Mouse (Mus musculus) stomach, embryonic 16.5 days (tissue): Measurements from ENCODE around the gene Fam57b. TPM values are rescaled to one million over a fixed set of nuclear protein-coding genes. Genes with fewer than 3 reads are reported as not detected.

ENCODE experiments used
- ATAC-seq: fragments of 200-750 bp; cut with Nextera tagmentation; 2 replicates; pipeline ENCODE4 v1.8.0; 2017; ENCODE audit warnings: moderate number of reproducible peaks, moderate TSS enrichment; ENCODE audit not compliant: insufficient read depth, low FRiP score
- H3K27ac ChIP-seq: fragments of 300-500 bp; sonication (generic); 2 replicates; pipeline ENCODE4 v1.5.1; 2014; ENCODE audit warnings: low read length
- H3K27me3 ChIP-seq: fragments of 300-500 bp; sonication (generic); 2 replicates; pipeline ENCODE4 v1.6.1; 2014; ENCODE audit warnings: low read length, control low read depth, mixed read lengths; ENCODE audit not compliant: control insufficient read depth, insufficient read depth
- H3K36me3 ChIP-seq: fragments of 300-500 bp; sonication (generic); 2 replicates; pipeline ENCODE4 v1.6.1; 2014; ENCODE audit warnings: low read length; ENCODE audit not compliant: control insufficient read depth, insufficient read depth
- H3K4me1 ChIP-seq: fragments of 300-500 bp; sonication (generic); 2 replicates; pipeline ENCODE4 v1.6.1; 2014; ENCODE audit warnings: low read length, control low read depth, mixed read lengths; ENCODE audit not compliant: control insufficient read depth, insufficient read depth
- H3K4me2 ChIP-seq: fragments of 300-500 bp; sonication (generic); 2 replicates; pipeline ENCODE4 v1.6.1; 2014; ENCODE audit warnings: low read depth, low read length, mixed read lengths
- H3K4me3 ChIP-seq: fragments of 300-500 bp; sonication (generic); replicated peaks from 2 replicates; pipeline ENCODE4 v1.5.1; 2014; ENCODE audit warnings: mild to moderate bottlenecking, low read length
- H3K9ac ChIP-seq: fragments of 300-500 bp; sonication (generic); 2 replicates; pipeline ENCODE4 v1.6.1; 2014; ENCODE audit warnings: low read length
- H3K9me3 ChIP-seq: fragments of 300-500 bp; sonication (generic); replicated peaks from 2 replicates; pipeline ENCODE4 v1.6.1; 2016; ENCODE audit warnings: low read length, control low read depth; ENCODE audit not compliant: control insufficient read depth
- WGBS: fragments of 180-500 bp; shearing (Covaris S2); extraction: QIAGEN DNeasy Blood & Tissue Kit; methylation state at CpG from one replicate; pipeline ENCODE4 v1.1.7; 2014; 5-methylcytosine and 5-hydroxymethylcytosine counted together
- polyA plus RNA-seq: library from polyadenylated mRNA; unstranded; fragments of >200 nt; fragmentation: Nextera tagmentation; extraction: Ambion mirVana; gene quantifications from 2 replicates; pipeline ENCODE4 v1.2.1, GENCODE M21; 2015

The Fam57b gene
- polyA plus RNA-seq, 1 experiment from 2014 or later = 1.1 TPM

GRCm38 (mm10) chr7:126862147-126862784 lies 64.8 kb downstream of the Fam57b start, which contains the start of gene Ino80e:
Ino80e (minus strand) TSS chr7:126862377.
- H3K4me2 ChIP-seq = peak within 1 kb of the TSS; percentile 88
- peaks cover 11% of the 10 kb centered on the region; the same call in 1 of the 2 replicates for H3K36me3 ChIP-seq
- peak within 1 kb of the TSS; percentile 73 for H3K4me3 ChIP-seq
- H3K9me3 ChIP-seq = no peaks in the 10 kb centered on the region
- H3K27ac ChIP-seq = peak within 1 kb of the TSS; percentile 83
- ATAC-seq = peak; percentile 75
- peak within 1 kb of the TSS; percentile 84 for H3K9ac ChIP-seq
- WGBS = under 1% methylated on average over 41 of the region's 41 CpGs
- no peaks in the 10 kb centered on the region for H3K27me3 ChIP-seq
- H3K4me1 ChIP-seq = peaks cover 23% of the 10 kb centered on the region

GRCm38 (mm10) chr7:126863791-126864190 lies 66.3 kb downstream of the Fam57b start:
- Histone ChIP-seq H3K27ac (peak overlapping the region; percentile 30; the same call in 1 of the 2 replicates), H3K27me3 (no peaks in the 10 kb centered on the region), H3K9ac (peak overlapping the region; percentile 84), H3K4me1 (peaks cover 23% of the 10 kb centered on the region), H3K9me3 (no peaks in the 10 kb centered on the region), H3K36me3 (peaks cover 17% of the 10 kb centered on the region; the same call in 1 of the 2 replicates), H3K4me2 (peak overlapping the region; percentile 88), H3K4me3 (peak overlapping the region; percentile 73)
- WGBS = 51% methylated on average over 6 of the region's 6 CpGs
- no peak for ATAC-seq

- no peak for ATAC-seq
- Histone ChIP-seq H3K27ac (no peak overlapping the region), H3K4me2 (no peak overlapping the region), H3K9ac (no peak overlapping the region), H3K4me3 (no peak overlapping the region), H3K27me3 (no peaks in the 10 kb centered on the region), H3K36me3 (peaks cover 36% of the 10 kb centered on the region), H3K9me3 (no peaks in the 10 kb centered on the region), H3K4me1 (peaks cover 19% of the 10 kb centered on the region; the same call in 1 of the 2 replicates)
- 88% methylated on average over 2 of the region's 2 CpGs for WGBS
These were observed 70.1 kb downstream of the Fam57b start for GRCm38 (mm10) chr7:126867534-126867933.

GRCm38 (mm10) chr7:126868003-126868402 lies 70.5 kb downstream of the Fam57b start:
- Histone ChIP-seq H3K27ac (no peak overlapping the region), H3K9me3 (no peaks in the 10 kb centered on the region), H3K4me2 (no peak overlapping the region), H3K4me3 (no peak overlapping the region), H3K36me3 (peaks cover 40% of the 10 kb centered on the region), H3K27me3 (no peaks in the 10 kb centered on the region), H3K9ac (no peak overlapping the region), H3K4me1 (peaks cover 15% of the 10 kb centered on the region; the same call in 1 of the 2 replicates)
- ATAC-seq = no peak
- 80% methylated on average over 12 of the region's 12 CpGs for WGBS

- WGBS = 91% methylated on average over 23 of the region's 23 CpGs
- Histone ChIP-seq H3K36me3 (peaks cover 48% of the 10 kb centered on the region), H3K4me2 (no peak overlapping the region), H3K4me1 (no peaks in the 10 kb centered on the region), H3K9ac (no peak overlapping the region), H3K4me3 (no peak overlapping the region), H3K27me3 (no peaks in the 10 kb centered on the region), H3K9me3 (no peaks in the 10 kb centered on the region), H3K27ac (no peak overlapping the region)
- no peak for ATAC-seq
These were observed 72.5 kb downstream of the Fam57b start for GRCm38 (mm10) chr7:126869780-126870519.

GRCm38 (mm10) chr7:126870520-126870891 lies 73.0 kb downstream of the Fam57b start:
- Histone ChIP-seq H3K4me2 (no peak overlapping the region), H3K27ac (no peak overlapping the region), H3K4me3 (no peak overlapping the region), H3K9ac (no peak overlapping the region), H3K27me3 (no peaks in the 10 kb centered on the region), H3K4me1 (no peaks in the 10 kb centered on the region), H3K36me3 (peaks cover 52% of the 10 kb centered on the region), H3K9me3 (no peaks in the 10 kb centered on the region)
- WGBS = 100% methylated on average over 2 of the region's 2 CpGs
- ATAC-seq = no peak

- no peak for ATAC-seq
- 100% methylated on average over 1 of the region's 1 CpGs for WGBS
These were observed 79.8 kb downstream of the Fam57b start for GRCm38 (mm10) chr7:126877239-126877638.

More at GRCm38 (mm10) chr7:126877239-126877638, 79.8 kb downstream of the Fam57b start:
- Histone ChIP-seq H3K9ac (no peak overlapping the region), H3K27me3 (no peaks in the 10 kb centered on the region), H3K9me3 (no peaks in the 10 kb centered on the region), H3K4me1 (peaks cover 8% of the 10 kb centered on the region), H3K36me3 (peaks cover 34% of the 10 kb centered on the region), H3K27ac (no peak overlapping the region), H3K4me3 (no peak overlapping the region), H3K4me2 (no peak overlapping the region)
